Mouse (Mus musculus): Measurements from ENCODE around the gene Tubg2.

- no peak for TF ChIP-seq CTCF (IDR thresholded peaks at IDR 0.05; ENCODE audit: control insufficient read depth, insufficient read depth, insufficient replicate concordance, low read depth, low read length)
- TF ChIP-seq POLR2A (IDR thresholded peaks at IDR 0.05; ENCODE audit: control insufficient read depth, low read depth, low read length): no peak
Measured at GRCm38 (mm10) chr11:101151063-101151462, 4.6 kb upstream of the Tubg2 start.

All from testis, adult 2 months (tissue).